Mouse (Mus musculus): ENCODE results near the gene Slc3a1. TPM values are rescaled to one million over a fixed set of nuclear protein-coding genes. Genes with fewer than 3 reads are reported as not detected.

The Slc3a1 gene
- total and polyA plus RNA-seq, 3 experiments, result 0.05 to 0.68 TPM; not detected in 1

- Histone ChIP-seq H3K36me3 (replicated peaks) (no peaks in the 10 kb centered on the region), H3K4me3 (ENCODE audit: low read depth, low read length) (no peak overlapping the region), H3K27me3 (ENCODE audit: insufficient read depth, low read length) (peaks cover 31% of the 10 kb centered on the region), H3K4me1 (ENCODE audit: insufficient read depth, low read depth, low read length) (no peaks in the 10 kb centered on the region), H3K9me3 (replicated peaks) (no peaks in the 10 kb centered on the region)
- ATAC-seq (ENCODE audit: extremely low read depth, insufficient number of reproducible peaks, low FRiP score, poor library complexity, severe bottlenecking), result no peak
- TF ChIP-seq TAL1 (conservative IDR thresholded peaks at IDR 0.05; ENCODE audit: low read depth, low read length), result no peak
- TF ChIP-seq CTCF (IDR thresholded peaks at IDR 0.05; ENCODE audit: low read depth, low read length), result no peak
- no peak for TF ChIP-seq POLR2AphosphoS5 (IDR thresholded peaks at IDR 0.05; ENCODE audit: insufficient replicate concordance, low read depth, low read length)
- no peak for TF ChIP-seq GATA1 (IDR thresholded peaks at IDR 0.05; ENCODE audit: borderline replicate concordance, low read length)
- TF ChIP-seq GATA2 (IDR thresholded peaks at IDR 0.05; ENCODE audit: borderline replicate concordance, low read depth, low read length), result no peak
- no peak for DNase-seq (ENCODE audit: low spot score)
Observed at GRCm38 (mm10) chr17:85038761-85039160, 10.6 kb downstream of the Slc3a1 start.

- DNase-seq (ENCODE audit: low spot score), result no peak
- ATAC-seq (ENCODE audit: extremely low read depth, insufficient number of reproducible peaks, low FRiP score, poor library complexity, severe bottlenecking), result no peak
- Histone ChIP-seq H3K27me3 (ENCODE audit: insufficient read depth, low read length) (peaks cover 32% of the 10 kb centered on the region), H3K4me3 (ENCODE audit: low read depth, low read length) (no peak overlapping the region), H3K9me3 (replicated peaks) (no peaks in the 10 kb centered on the region), H3K36me3 (replicated peaks) (no peaks in the 10 kb centered on the region), H3K4me1 (ENCODE audit: insufficient read depth, low read depth, low read length) (no peaks in the 10 kb centered on the region)
- TF ChIP-seq POLR2AphosphoS5 (IDR thresholded peaks at IDR 0.05; ENCODE audit: insufficient replicate concordance, low read depth, low read length) (no peak), GATA1 (IDR thresholded peaks at IDR 0.05; ENCODE audit: borderline replicate concordance, low read length) (no peak), TAL1 (conservative IDR thresholded peaks at IDR 0.05; ENCODE audit: low read depth, low read length) (no peak), GATA2 (IDR thresholded peaks at IDR 0.05; ENCODE audit: borderline replicate concordance, low read depth, low read length) (no peak), CTCF (IDR thresholded peaks at IDR 0.05; ENCODE audit: low read depth, low read length) (no peak)
Observed at GRCm38 (mm10) chr17:85040913-85041312, 12.7 kb downstream of the Slc3a1 start.

- no peak for DNase-seq (ENCODE audit: low spot score)
- Histone ChIP-seq H3K36me3 (replicated peaks) (no peaks in the 10 kb centered on the region), H3K27me3 (ENCODE audit: insufficient read depth, low read length) (peaks cover 33% of the 10 kb centered on the region), H3K4me1 (ENCODE audit: insufficient read depth, low read depth, low read length) (no peaks in the 10 kb centered on the region), H3K9me3 (replicated peaks) (no peaks in the 10 kb centered on the region), H3K4me3 (ENCODE audit: low read depth, low read length) (no peak overlapping the region)
- ATAC-seq (ENCODE audit: extremely low read depth, insufficient number of reproducible peaks, low FRiP score, poor library complexity, severe bottlenecking), result no peak
- TF ChIP-seq GATA2 (IDR thresholded peaks at IDR 0.05; ENCODE audit: borderline replicate concordance, low read depth, low read length) (no peak), TAL1 (conservative IDR thresholded peaks at IDR 0.05; ENCODE audit: low read depth, low read length) (no peak), POLR2AphosphoS5 (IDR thresholded peaks at IDR 0.05; ENCODE audit: insufficient replicate concordance, low read depth, low read length) (no peak), CTCF (IDR thresholded peaks at IDR 0.05; ENCODE audit: low read depth, low read length) (no peak), GATA1 (IDR thresholded peaks at IDR 0.05; ENCODE audit: borderline replicate concordance, low read length) (no peak)
Observed at GRCm38 (mm10) chr17:85042419-85042818, 14.2 kb downstream of the Slc3a1 start.

DNA sequence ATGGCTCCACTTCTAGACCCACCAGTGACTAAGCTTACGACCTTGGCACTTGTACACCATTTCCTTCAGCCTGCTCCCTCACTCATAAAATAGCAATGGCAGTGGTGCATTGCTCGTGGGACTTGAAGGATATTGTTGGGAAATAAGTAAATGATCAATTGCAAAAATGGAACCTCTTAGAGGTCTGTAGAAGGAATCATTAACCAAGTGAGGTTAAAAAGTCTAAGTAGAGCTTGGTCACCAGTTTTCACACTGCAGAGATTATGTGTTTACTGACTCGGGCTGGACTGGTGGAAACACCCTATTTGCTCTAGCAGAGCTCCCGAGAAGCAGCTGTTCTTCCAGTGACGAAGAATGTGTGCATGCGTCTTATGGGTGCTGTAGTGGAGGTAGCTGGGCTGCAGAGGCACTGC lies 15.2 kb downstream of the Slc3a1 start:
- no peak for ATAC-seq (ENCODE audit: extremely low read depth, insufficient number of reproducible peaks, low FRiP score, poor library complexity, severe bottlenecking)

DNA sequence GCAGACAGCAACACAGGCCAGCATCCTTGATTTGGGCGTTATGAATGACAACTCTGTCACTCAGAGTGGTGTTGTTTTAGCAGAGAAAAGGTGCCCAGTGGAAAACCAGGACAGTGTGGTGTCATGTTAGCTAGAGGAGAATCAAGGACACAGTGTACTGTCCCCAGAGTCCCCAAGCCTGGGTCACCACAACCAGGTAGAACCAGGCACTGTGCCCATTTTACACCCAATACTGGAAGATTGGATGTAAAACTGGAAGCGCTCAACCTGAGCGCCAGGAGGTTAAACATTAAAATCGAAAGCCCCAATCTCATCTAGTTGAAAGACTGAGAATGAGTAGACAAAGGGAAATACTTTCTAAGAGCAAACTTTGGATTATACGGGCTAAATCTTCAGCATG lies 16.3 kb downstream of the Slc3a1 start:
- Histone ChIP-seq H3K36me3 (replicated peaks) (no peaks in the 10 kb centered on the region), H3K4me1 (ENCODE audit: insufficient read depth, low read depth, low read length) (no peaks in the 10 kb centered on the region), H3K9me3 (replicated peaks) (no peaks in the 10 kb centered on the region), H3K27me3 (ENCODE audit: insufficient read depth, low read length) (peaks cover 33% of the 10 kb centered on the region), H3K4me3 (ENCODE audit: low read depth, low read length) (no peak overlapping the region)
- ATAC-seq (ENCODE audit: extremely low read depth, insufficient number of reproducible peaks, low FRiP score, poor library complexity, severe bottlenecking) (no peak), DNase-seq (ENCODE audit: low spot score) (no peak)
- no peak for TF ChIP-seq GATA1 (IDR thresholded peaks at IDR 0.05; ENCODE audit: borderline replicate concordance, low read length)
- no peak for TF ChIP-seq CTCF (IDR thresholded peaks at IDR 0.05; ENCODE audit: low read depth, low read length)
- no peak for TF ChIP-seq POLR2AphosphoS5 (IDR thresholded peaks at IDR 0.05; ENCODE audit: insufficient replicate concordance, low read depth, low read length)
- no peak for TF ChIP-seq TAL1 (conservative IDR thresholded peaks at IDR 0.05; ENCODE audit: low read depth, low read length)
- no peak for TF ChIP-seq GATA2 (IDR thresholded peaks at IDR 0.05; ENCODE audit: borderline replicate concordance, low read depth, low read length)

More for the DNA sequence above, 15.2 kb downstream of the Slc3a1 start:
- Histone ChIP-seq H3K36me3 (replicated peaks) (no peaks in the 10 kb centered on the region), H3K27me3 (ENCODE audit: insufficient read depth, low read length) (peaks cover 35% of the 10 kb centered on the region), H3K9me3 (replicated peaks) (no peaks in the 10 kb centered on the region), H3K4me3 (ENCODE audit: low read depth, low read length) (no peak overlapping the region), H3K4me1 (ENCODE audit: insufficient read depth, low read depth, low read length) (no peaks in the 10 kb centered on the region)
- DNase-seq (ENCODE audit: low spot score), result no peak
- TF ChIP-seq TAL1 (conservative IDR thresholded peaks at IDR 0.05; ENCODE audit: low read depth, low read length) (no peak), GATA2 (IDR thresholded peaks at IDR 0.05; ENCODE audit: borderline replicate concordance, low read depth, low read length) (no peak), GATA1 (IDR thresholded peaks at IDR 0.05; ENCODE audit: borderline replicate concordance, low read length) (no peak), CTCF (IDR thresholded peaks at IDR 0.05; ENCODE audit: low read depth, low read length) (no peak), POLR2AphosphoS5 (IDR thresholded peaks at IDR 0.05; ENCODE audit: insufficient replicate concordance, low read depth, low read length) (no peak)

- Histone ChIP-seq H3K4me3 (ENCODE audit: low read depth, low read length) (no peak overlapping the region), H3K4me1 (ENCODE audit: insufficient read depth, low read depth, low read length) (no peaks in the 10 kb centered on the region), H3K27me3 (ENCODE audit: insufficient read depth, low read length) (peaks cover 33% of the 10 kb centered on the region), H3K9me3 (replicated peaks) (no peaks in the 10 kb centered on the region), H3K36me3 (replicated peaks) (no peaks in the 10 kb centered on the region)
- no peak for TF ChIP-seq GATA2 (IDR thresholded peaks at IDR 0.05; ENCODE audit: borderline replicate concordance, low read depth, low read length)
- no peak for TF ChIP-seq CTCF (IDR thresholded peaks at IDR 0.05; ENCODE audit: low read depth, low read length)
- TF ChIP-seq POLR2AphosphoS5 (IDR thresholded peaks at IDR 0.05; ENCODE audit: insufficient replicate concordance, low read depth, low read length), result no peak
- TF ChIP-seq TAL1 (conservative IDR thresholded peaks at IDR 0.05; ENCODE audit: low read depth, low read length), result no peak
- no peak for TF ChIP-seq GATA1 (IDR thresholded peaks at IDR 0.05; ENCODE audit: borderline replicate concordance, low read length)
- DNase-seq (ENCODE audit: low spot score) (no peak), ATAC-seq (ENCODE audit: extremely low read depth, insufficient number of reproducible peaks, low FRiP score, poor library complexity, severe bottlenecking) (no peak)
Observed at GRCm38 (mm10) chr17:85045160-85045559, 17.0 kb downstream of the Slc3a1 start.

Measured in G1E (cell line).